Mouse (Mus musculus) kidney, adult 2 months (tissue): ENCODE results near the gene Dip2c.

Experiments
- CTCF ChIP-seq: fragments of 200-500 bp; conservative IDR thresholded peaks from 2 replicates; pipeline ENCODE4 v1.5.1; 2011; ENCODE audit warnings: low read depth, mild to moderate bottlenecking, control low read depth, low read length, moderate library complexity, mixed read lengths; ENCODE audit not compliant: insufficient read depth, insufficient read length
- POLR2A ChIP-seq: fragments of 200-500 bp; IDR thresholded peaks from one replicate; pipeline ENCODE4 v1.6.1; 2011; ENCODE audit warnings: low read depth, low read length, control low read depth

GRCm38 (mm10) chr13:9667954-9668496 is 391.7 kb downstream of the Dip2c start:
- TF ChIP-seq CTCF (no peak), POLR2A (no peak)
